Mouse (Mus musculus) ES-Bruce4 (cell line): ENCODE measurements around the gene Plpp1. TPM values are rescaled to one million over a fixed set of nuclear protein-coding genes. Genes with fewer than 3 reads are reported as not detected.

Source experiments
- H3K27ac ChIP-seq: 2 replicates; pipeline ENCODE4 v1.5.1; 2012; ENCODE audit warnings: low read length, inconsistent platforms; ENCODE audit not compliant: insufficient read depth
- H3K27me3 ChIP-seq: 2 replicates; pipeline ENCODE4 v1.6.1; 2012; ENCODE audit warnings: mild to moderate bottlenecking, low read length, inconsistent platforms; ENCODE audit not compliant: control insufficient read depth, poor library complexity, insufficient read depth, severe bottlenecking
- H3K36me3 ChIP-seq: 2 replicates; pipeline ENCODE4 v1.6.1; 2012; ENCODE audit warnings: inconsistent platforms, mild to moderate bottlenecking, low read length, moderate library complexity; ENCODE audit not compliant: control insufficient read depth, poor library complexity, insufficient read depth, severe bottlenecking
- H3K4me1 ChIP-seq: one replicate; pipeline ENCODE4 v1.8.1; 2011; ENCODE audit warnings: low read length; ENCODE audit not compliant: control insufficient read depth, insufficient read depth
- H3K4me3 ChIP-seq: 2 replicates; pipeline ENCODE4 v1.5.1; 2011; ENCODE audit warnings: low read depth, mild to moderate bottlenecking, low read length
- H3K9ac ChIP-seq: 2 replicates; pipeline ENCODE4 v1.6.1; 2012; ENCODE audit warnings: low read depth, mild to moderate bottlenecking, inconsistent platforms; ENCODE audit not compliant: poor library complexity, severe bottlenecking
- H3K9me3 ChIP-seq: replicated peaks from 2 replicates; pipeline ENCODE4 v1.6.1; 2012; ENCODE audit warnings: mild to moderate bottlenecking, low read length, inconsistent platforms; ENCODE audit not compliant: control insufficient read depth, poor library complexity, insufficient read depth, severe bottlenecking
- CTCF ChIP-seq: IDR thresholded peaks from one replicate; pipeline ENCODE4 v1.8.1; 2011; ENCODE audit warnings: low read depth, low read length
- EP300 ChIP-seq: IDR thresholded peaks from 2 replicates; pipeline ENCODE4 v1.6.1; 2011; ENCODE audit warnings: low read depth, low read length; ENCODE audit not compliant: insufficient read depth
- POLR2A ChIP-seq: IDR thresholded peaks from one replicate; pipeline ENCODE4 v1.8.1; 2011; ENCODE audit warnings: low read length; ENCODE audit not compliant: insufficient read depth
- polyA plus RNA-seq: library from polyadenylated mRNA; stranded (reverse); fragments of >200 nt; gene quantifications from 2 replicates; pipeline ENCODE4 v1.2.4, GENCODE M21; 2011; ENCODE audit warnings: low read depth; ENCODE audit not compliant: missing spikeins, insufficient read depth, insufficient read length

The Plpp1 gene
- polyA plus RNA-seq, 1 experiment, result 19.9 TPM

GRCm38 (mm10) chr13:112761787-112762186 lies 38.8 kb upstream of the Plpp1 start:
- no peak overlapping the region for H3K9ac ChIP-seq
- H3K36me3 ChIP-seq, result no peaks in the 10 kb centered on the region
- H3K4me3 ChIP-seq, result no peak overlapping the region
- peaks cover 9% of the 10 kb centered on the region for H3K4me1 ChIP-seq
- no peaks in the 10 kb centered on the region for H3K27me3 ChIP-seq
- H3K9me3 ChIP-seq, result no peaks in the 10 kb centered on the region
- TF ChIP-seq POLR2A (no peak), CTCF (no peak), EP300 (no peak)
- H3K27ac ChIP-seq, result no peak overlapping the region

GRCm38 (mm10) chr13:112762548-112762947 lies 38.0 kb upstream of the Plpp1 start:
- TF ChIP-seq POLR2A (no peak), CTCF (no peak), EP300 (no peak)
- peaks cover 6% of the 10 kb centered on the region; the same call in 1 of the 2 replicates for H3K9me3 ChIP-seq
- no peaks in the 10 kb centered on the region for H3K27me3 ChIP-seq
- H3K27ac ChIP-seq, result no peak overlapping the region
- no peak overlapping the region for H3K4me3 ChIP-seq
- H3K9ac ChIP-seq, result no peak overlapping the region
- H3K36me3 ChIP-seq, result no peaks in the 10 kb centered on the region
- peaks cover 9% of the 10 kb centered on the region for H3K4me1 ChIP-seq

- H3K36me3 ChIP-seq, result no peaks in the 10 kb centered on the region
- no peak for TF ChIP-seq CTCF
- TF ChIP-seq EP300, result no peak
- no peak for TF ChIP-seq POLR2A
- H3K27me3 ChIP-seq, result no peaks in the 10 kb centered on the region
- no peak overlapping the region for H3K9ac ChIP-seq
- peaks cover 8% of the 10 kb centered on the region; the same call in 1 of the 2 replicates for H3K9me3 ChIP-seq
- no peak overlapping the region for H3K27ac ChIP-seq
- peaks cover 6% of the 10 kb centered on the region for H3K4me1 ChIP-seq
- no peak overlapping the region for H3K4me3 ChIP-seq
Measured at GRCm38 (mm10) chr13:112763531-112764091, 37.0 kb upstream of the Plpp1 start.

GRCm38 (mm10) chr13:112764556-112764955 lies 36.0 kb upstream of the Plpp1 start:
- Histone ChIP-seq H3K4me1 (peaks cover 5% of the 10 kb centered on the region), H3K27ac (no peak overlapping the region)

GRCm38 (mm10) chr13:112765654-112766053 lies 34.9 kb upstream of the Plpp1 start:
- TF ChIP-seq POLR2A (no peak), EP300 (no peak), CTCF (no peak)

More at GRCm38 (mm10) chr13:112764556-112764955, 36.0 kb upstream of the Plpp1 start:
- Histone ChIP-seq H3K9ac (no peak overlapping the region), H3K9me3 (peaks cover 8% of the 10 kb centered on the region; the same call in 1 of the 2 replicates), H3K4me3 (no peak overlapping the region), H3K27me3 (no peaks in the 10 kb centered on the region), H3K36me3 (no peaks in the 10 kb centered on the region)
- no peak for TF ChIP-seq EP300
- no peak for TF ChIP-seq CTCF
- TF ChIP-seq POLR2A, result no peak

GRCm38 (mm10) chr13:112770528-112771328 lies 29.9 kb upstream of the Plpp1 start:
- no peak overlapping the region for H3K4me3 ChIP-seq
- H3K9ac ChIP-seq, result peak overlapping the region; percentile 88
- H3K36me3 ChIP-seq, result no peaks in the 10 kb centered on the region
- peaks cover 8% of the 10 kb centered on the region; the same call in 1 of the 2 replicates for H3K9me3 ChIP-seq
- H3K27me3 ChIP-seq, result no peaks in the 10 kb centered on the region
- H3K27ac ChIP-seq, result peak overlapping the region; percentile 99
- no peak for TF ChIP-seq CTCF
- TF ChIP-seq EP300, result peak; percentile 88
- TF ChIP-seq POLR2A, result no peak
- peaks cover 10% of the 10 kb centered on the region for H3K4me1 ChIP-seq

More at GRCm38 (mm10) chr13:112765654-112766053, 34.9 kb upstream of the Plpp1 start:
- Histone ChIP-seq H3K27ac (no peak overlapping the region), H3K4me1 (peaks cover 12% of the 10 kb centered on the region), H3K36me3 (no peaks in the 10 kb centered on the region), H3K9ac (no peak overlapping the region), H3K9me3 (peaks cover 8% of the 10 kb centered on the region; the same call in 1 of the 2 replicates), H3K27me3 (no peaks in the 10 kb centered on the region), H3K4me3 (no peak overlapping the region)
